Mouse (Mus musculus): ENCODE measurements at regions not wholly inside any gene's neighbourhood (a gene's known extent, or its start where the extent isn't known, plus 50 kb on each side); places are given as distances from the start of the nearest gene placed in this dataset.

GRCm38 (mm10) chr9:43627558-43627957, 116.2 kb upstream of the Nectin1 start:
- no peak for TF ChIP-seq CTCF (IDR thresholded peaks at IDR 0.05; ENCODE audit: low read depth, low read length)
- TF ChIP-seq TAL1 (conservative IDR thresholded peaks at IDR 0.05; ENCODE audit: low read depth, low read length) = no peak
